Mouse (Mus musculus) myocyte (in vitro differentiated cells): ENCODE measurements around the gene Mdfic.

ENCODE experiments used
- CEBPB ChIP-seq: IDR thresholded peaks from 2 replicates; pipeline ENCODE4 v1.6.1; 2011; ENCODE audit warnings: mild to moderate bottlenecking, moderate library complexity; ENCODE audit not compliant: poor library complexity, insufficient read depth, severe bottlenecking
- E2F4 ChIP-seq: IDR thresholded peaks from one replicate; pipeline ENCODE4 v1.6.1; 2011; ENCODE audit warnings: mild to moderate bottlenecking, control low read depth, moderate library complexity; ENCODE audit not compliant: insufficient read depth
- MAX ChIP-seq: IDR thresholded peaks from one replicate; pipeline ENCODE4 v1.6.1; 2011; ENCODE audit warnings: low read depth, mild to moderate bottlenecking, control low read depth
- MYOD1 ChIP-seq, 3 experiments: IDR thresholded peaks; one replicate each; pipeline ENCODE4 v1.6.1; 2011; ENCODE audit warnings: control low read depth in 2 of 3, low read depth in 2 of 3, mild to moderate bottlenecking in 2 of 3, moderate library complexity in 1 of 3; ENCODE audit not compliant: insufficient read length in 2 of 3, control insufficient read depth in 1 of 3
- POLR2A ChIP-seq: IDR thresholded peaks from one replicate; pipeline ENCODE4 v1.6.1; 2011; ENCODE audit warnings: low read depth, mild to moderate bottlenecking, control low read depth, moderate library complexity; ENCODE audit not compliant: insufficient read length
- POLR2AphosphoS2 ChIP-seq: IDR thresholded peaks from one replicate; pipeline ENCODE4 v1.6.1; 2011; ENCODE audit warnings: low read depth, control low read depth; ENCODE audit not compliant: insufficient read length
- REST ChIP-seq: IDR thresholded peaks from one replicate; pipeline ENCODE4 v1.6.1; 2011; ENCODE audit warnings: mild to moderate bottlenecking, control low read depth, moderate library complexity; ENCODE audit not compliant: insufficient read depth, insufficient read length
- SRF ChIP-seq: IDR thresholded peaks from one replicate; pipeline ENCODE4 v1.6.1; 2011; ENCODE audit warnings: low read depth; ENCODE audit not compliant: control insufficient read depth, insufficient read length
- TCF12 ChIP-seq: IDR thresholded peaks from one replicate; pipeline ENCODE4 v1.6.1; 2011; ENCODE audit warnings: mild to moderate bottlenecking, control low read depth; ENCODE audit not compliant: poor library complexity, insufficient read depth, severe bottlenecking
- TCF3 ChIP-seq: IDR thresholded peaks from one replicate; pipeline ENCODE4 v1.6.1; 2011; ENCODE audit warnings: low read depth, control low read depth; ENCODE audit not compliant: insufficient read length
- USF1 ChIP-seq: IDR thresholded peaks from one replicate; pipeline ENCODE4 v1.6.1; 2011; ENCODE audit warnings: low read depth, mild to moderate bottlenecking, control low read depth, moderate library complexity

GRCm38 (mm10) chr6:15747396-15748155 is 27.1 kb downstream of the Mdfic start:
- TF ChIP-seq POLR2A (no peak), E2F4 (no peak), POLR2AphosphoS2 (no peak), MYOD1 (IDR thresholded peaks at IDR 0.05; ENCODE audit: control insufficient read depth in 1 of 3, insufficient read length in 2 of 3, low read depth in 2 of 3) (no peak), MAX (no peak), TCF3 (no peak), SRF (no peak), USF1 (no peak), TCF12 (no peak), CEBPB (no peak), REST (no peak)
